Mouse (Mus musculus) brain, embryonic 14.5 days (tissue): ENCODE measurements around the gene Cacnb4. TPM values are rescaled to one million over a fixed set of nuclear protein-coding genes. Genes with fewer than 3 reads are reported as not detected.

Source experiments
- DNase-seq: peaks from one replicate; pipeline ENCODE4 v3.0.0-alpha.2; 2011; ENCODE audit warnings: low read depth
- CTCF ChIP-seq: fragments of 200-500 bp; IDR thresholded peaks from 2 replicates; pipeline ENCODE4 v1.5.1; 2012; ENCODE audit warnings: inconsistent platforms, mild to moderate bottlenecking, moderate library complexity, borderline replicate concordance; ENCODE audit not compliant: insufficient read depth, insufficient read length; ENCODE audit errors: extremely low read depth
- POLR2A ChIP-seq: fragments of 200-500 bp; IDR thresholded peaks from 2 replicates; pipeline ENCODE4 v1.6.1; 2012; ENCODE audit warnings: mild to moderate bottlenecking, inconsistent platforms, borderline replicate concordance; ENCODE audit not compliant: poor library complexity, insufficient read depth, insufficient read length, severe bottlenecking; ENCODE audit errors: extremely low read depth
- polyA plus RNA-seq: library from polyadenylated mRNA; depleted of rRNA; stranded (reverse); fragments of >200 nt; gene quantifications from 2 replicates; pipeline ENCODE4 v1.2.3, GENCODE M21; 2012

Gene Cacnb4
- polyA plus RNA-seq, 1 experiment: 11.7 TPM

- no peak for TF ChIP-seq POLR2A
- no peak for TF ChIP-seq CTCF
- no peak for DNase-seq
Measured at GRCm38 (mm10) chr2:52593260-52593659, 83.4 kb downstream of the Cacnb4 start.

DNA sequence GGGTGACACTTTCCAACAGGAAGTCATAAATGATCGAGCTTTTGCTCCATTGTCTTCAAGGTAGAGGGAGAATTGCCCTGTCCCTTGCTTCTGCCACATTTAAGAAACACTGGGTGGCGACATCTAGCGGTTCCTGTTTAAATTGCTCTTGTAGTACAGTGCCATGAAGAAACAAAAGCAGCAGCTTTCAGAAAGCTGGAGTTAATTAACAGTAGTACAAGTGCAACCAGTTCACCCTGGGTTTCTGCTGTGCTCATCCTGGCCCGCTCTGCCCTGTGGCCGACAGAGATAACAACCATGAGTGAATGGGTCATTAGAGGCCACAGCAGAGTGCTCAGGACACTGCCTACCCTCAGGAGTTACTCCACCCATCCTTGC lies 85.7 kb downstream of the Cacnb4 start:
- DNase-seq: peak; percentile 96
- TF ChIP-seq CTCF: peak; percentile 74; the same call in 1 of the 2 replicates
- TF ChIP-seq POLR2A: no peak

DNA sequence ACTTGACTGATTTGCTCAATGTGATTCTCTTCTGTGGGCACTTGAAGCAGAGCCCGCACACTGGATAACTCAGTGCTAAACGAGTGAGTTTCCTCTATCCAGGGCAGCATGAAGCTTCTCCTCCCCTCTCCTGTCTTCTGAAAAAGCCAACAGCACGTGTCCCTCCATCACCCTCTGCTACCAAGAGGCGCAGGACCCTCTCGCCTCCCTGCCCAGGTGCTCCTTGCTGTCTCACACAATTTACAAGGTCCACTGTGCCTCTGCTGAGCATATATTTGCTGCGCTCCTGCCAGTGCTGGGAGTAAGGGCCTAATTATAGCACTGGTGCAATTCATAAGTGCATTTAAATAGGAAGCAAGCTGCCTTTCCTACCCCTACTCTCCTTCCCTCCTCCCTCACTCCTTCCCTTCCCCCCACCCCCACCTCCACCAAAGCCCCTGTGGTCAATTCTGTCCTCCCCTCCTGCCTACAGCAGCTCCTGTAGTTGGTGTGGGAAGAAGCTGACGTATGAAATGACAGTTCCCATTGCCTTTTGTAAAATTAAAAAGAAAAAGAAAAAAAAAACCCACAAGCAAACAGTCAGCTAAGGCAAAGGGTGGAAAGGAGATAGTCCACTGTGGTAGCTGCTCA lies 86.2 kb downstream of the Cacnb4 start:
- TF ChIP-seq CTCF: no peak
- no peak for TF ChIP-seq POLR2A
- DNase-seq: peak; percentile 47

GRCm38 (mm10) chr2:52589514-52589913 lies 87.1 kb downstream of the Cacnb4 start:
- DNase-seq: no peak
- TF ChIP-seq POLR2A: no peak
- 0 out of 2 replicates have a peak, but pooled peaks have one; percentile 17 for TF ChIP-seq CTCF

DNA sequence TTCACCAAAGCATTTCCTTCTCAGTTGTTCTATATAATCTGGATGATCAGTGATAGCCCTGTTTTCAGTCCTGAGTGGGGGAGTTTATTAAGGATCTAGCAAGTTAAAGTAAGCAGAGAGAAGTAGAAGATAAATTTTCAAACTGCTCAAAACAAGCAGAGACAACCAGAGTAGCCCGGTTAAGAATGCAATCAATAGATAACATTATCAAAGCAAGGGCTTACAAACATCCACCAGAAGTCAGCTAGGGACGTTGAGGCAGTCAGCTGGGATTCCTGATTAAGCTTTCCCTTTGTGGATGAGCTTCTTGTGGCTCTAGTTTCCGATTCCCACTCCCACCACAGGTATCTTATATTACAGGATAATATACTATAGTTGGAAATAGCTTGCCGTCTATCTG lies 91.2 kb downstream of the Cacnb4 start:
- no peak for DNase-seq
- TF ChIP-seq POLR2A (no peak), CTCF (no peak)

GRCm38 (mm10) chr2:52581132-52581781 lies 95.4 kb downstream of the Cacnb4 start:
- no peak for DNase-seq
- no peak for TF ChIP-seq POLR2A
- TF ChIP-seq CTCF: no peak

GRCm38 (mm10) chr2:52580697-52581096 lies 95.9 kb downstream of the Cacnb4 start:
- no peak for DNase-seq
- no peak for TF ChIP-seq CTCF
- TF ChIP-seq POLR2A: no peak

DNA sequence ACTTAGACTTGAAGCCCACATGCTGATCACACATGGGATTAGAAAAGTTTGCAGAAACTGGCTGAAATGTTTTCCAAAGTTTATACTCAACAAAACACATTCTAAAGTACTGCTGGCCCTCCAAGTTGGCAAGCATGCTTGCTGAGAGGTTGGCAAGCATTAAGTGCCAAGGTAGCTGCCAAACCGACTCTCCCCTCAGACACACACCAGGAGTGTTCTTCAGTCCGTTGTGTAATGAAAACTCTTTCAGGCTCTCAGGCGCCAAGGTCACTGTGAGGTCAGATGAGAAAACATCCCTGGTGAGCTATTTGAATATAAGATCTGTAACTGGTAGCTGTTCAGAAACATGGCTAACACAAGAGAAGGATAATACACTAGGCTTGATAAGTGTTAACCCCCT lies 97.8 kb downstream of the Cacnb4 start:
- peak; percentile 59 for DNase-seq
- TF ChIP-seq POLR2A (no peak), CTCF (no peak)

- TF ChIP-seq POLR2A (no peak), CTCF (no peak)
- DNase-seq: no peak
Measured at GRCm38 (mm10) chr2:52577700-52578099, 98.9 kb downstream of the Cacnb4 start.

- no peak for TF ChIP-seq POLR2A
- no peak for TF ChIP-seq CTCF
Measured at GRCm38 (mm10) chr2:52576546-52576945, 100.1 kb downstream of the Cacnb4 start.

GRCm38 (mm10) chr2:52575637-52576175 lies 100.9 kb downstream of the Cacnb4 start:
- DNase-seq: no peak
- TF ChIP-seq CTCF: no peak
- no peak for TF ChIP-seq POLR2A

More at GRCm38 (mm10) chr2:52576546-52576945, 100.1 kb downstream of the Cacnb4 start:
- no peak for DNase-seq
